Mouse (Mus musculus) heart, embryonic 16.5 days (tissue): ENCODE results near the gene 4930486L24Rik. TPM values are rescaled to one million over a fixed set of nuclear protein-coding genes. Genes with fewer than 3 reads are reported as not detected.

Source experiments
- polyA plus RNA-seq: library from polyadenylated mRNA; unstranded; fragments of >200 nt; fragmentation: Nextera tagmentation; extraction: Ambion mirVana; gene quantifications from 2 replicates; pipeline ENCODE4 v1.2.1, GENCODE M21; 2015

4930486L24Rik gene
- polyA plus RNA-seq, 1 experiment from 2014 or later: not detected

Other genes with a start within 250 kb of the 4930486L24Rik start
- not detected in 2 replicates for gene BC051665, start 78.1 kb downstream of the 4930486L24Rik start, polyA plus RNA-seq
- not detected in 2 replicates for gene Ctsll3, start 61.6 kb downstream of the 4930486L24Rik start, polyA plus RNA-seq
- 1.0 TPM in 1 of 2 replicates, not detected in the other for gene Gm49392, start 32.4 kb upstream of the 4930486L24Rik start, polyA plus RNA-seq
- gene Ctla2b, start 33.0 kb upstream of the 4930486L24Rik start, polyA plus RNA-seq: 5.3 and 6.1 TPM in 2 replicates
- gene Tpbpb, start 40.4 kb upstream of the 4930486L24Rik start, polyA plus RNA-seq: not detected in 2 replicates
- not detected in 2 replicates for gene Gm49393, start 71.1 kb upstream of the 4930486L24Rik start, polyA plus RNA-seq
- gene Gm49391, start 72.1 kb upstream of the 4930486L24Rik start, polyA plus RNA-seq: 2.7 and 3.3 TPM in 2 replicates
- gene Ctla2a, start 72.2 kb upstream of the 4930486L24Rik start, polyA plus RNA-seq: 86.1 and 88.3 TPM in 2 replicates
- not detected in 2 replicates for gene Tpbpa, start 77.5 kb upstream of the 4930486L24Rik start, polyA plus RNA-seq
- gene Ctsj, start 141.5 kb upstream of the 4930486L24Rik start, polyA plus RNA-seq: not detected in 2 replicates
- gene Ctsq, start 176.2 kb upstream of the 4930486L24Rik start, polyA plus RNA-seq: not detected in 2 replicates